Mouse (Mus musculus) layer of hippocampus, adult 11-12 months (tissue): ENCODE measurements around the gene Ubc.
"Not testable (repeated sequence)": the region's sequence is repeated elsewhere in the genome, so short reads cannot be mapped to it uniquely, and the experiment has no call there.

ENCODE experiments used
- DNase-seq: peaks from one replicate; pipeline ENCODE4 v3.0.0; 2022; ENCODE audit warnings: low spot score

Ubc gene

GRCm38 (mm10) chr5:125404536-125404902, 14.5 kb upstream of the Ubc start:
- DNase-seq: no peak

DNA sequence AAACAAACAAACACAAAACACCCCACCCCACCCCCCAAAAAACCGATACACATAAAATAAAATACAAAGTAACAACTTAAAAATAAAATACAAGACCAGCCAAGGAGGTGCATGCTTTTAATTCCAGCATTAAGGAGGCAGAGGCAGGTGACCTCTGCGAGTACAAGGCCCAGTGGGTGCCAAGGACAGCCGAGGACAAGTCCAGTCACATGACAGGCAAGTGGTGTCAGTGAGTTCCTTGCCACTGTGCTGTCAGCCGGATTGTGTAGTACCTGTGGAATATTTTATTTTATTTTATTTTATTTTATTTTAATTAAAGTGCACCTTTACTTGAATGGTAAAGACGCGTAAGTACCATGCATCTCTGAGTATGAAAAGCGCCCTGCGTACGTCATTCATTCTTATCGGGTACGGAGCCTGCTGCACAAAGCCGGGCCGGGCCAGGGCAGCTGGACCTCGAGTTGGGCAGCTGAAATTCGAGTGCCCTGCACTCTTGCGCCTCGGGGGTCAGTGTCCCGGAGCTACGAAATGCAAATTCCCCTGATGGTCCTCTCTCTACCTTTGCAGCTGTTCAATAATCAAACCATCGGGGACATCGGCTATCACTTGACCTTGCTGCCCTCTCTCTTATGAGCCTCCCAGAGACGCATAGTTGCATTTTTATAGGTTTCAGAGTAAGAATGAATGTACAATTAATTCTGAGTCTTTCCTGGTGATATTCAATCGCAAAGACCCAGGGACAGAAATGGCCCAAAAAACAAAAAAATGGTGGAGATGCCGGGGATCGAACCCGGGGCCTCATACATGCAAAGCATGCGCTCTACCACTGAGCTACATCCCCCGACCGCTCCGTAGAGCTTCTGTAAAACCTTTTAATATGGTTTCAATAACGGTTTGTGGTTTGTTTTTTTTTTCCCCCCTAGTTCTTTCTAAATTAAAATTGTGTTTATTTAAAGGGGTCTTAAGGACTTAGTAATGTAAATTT, 13.8 kb upstream of the Ubc start:
- DNase-seq: peak; percentile 79

GRCm38 (mm10) chr5:125402991-125403390, 13.0 kb upstream of the Ubc start:
- DNase-seq: no peak

GRCm38 (mm10) chr5:125402476-125402875, 12.5 kb upstream of the Ubc start:
- no peak for DNase-seq

DNA sequence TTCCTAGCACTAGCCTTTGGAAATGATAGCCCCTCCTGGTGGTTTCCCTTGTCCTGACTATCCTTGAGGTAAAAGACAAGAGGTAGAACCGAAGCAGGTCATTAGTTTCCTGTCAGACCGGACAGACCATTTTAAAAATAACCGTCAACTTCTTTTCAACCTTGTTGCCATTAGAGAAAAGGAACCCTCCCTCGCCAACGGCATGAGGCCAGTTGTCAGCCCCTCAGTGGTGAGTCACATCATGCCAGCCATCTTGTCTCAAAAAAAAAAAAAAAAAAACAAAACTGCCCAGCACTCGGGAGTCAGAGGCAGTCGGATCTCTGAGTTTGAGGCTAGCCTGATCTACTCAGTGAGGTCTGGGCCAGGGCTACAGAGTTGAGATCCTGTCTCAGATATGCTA, 10.9 kb upstream of the Ubc start:
- DNase-seq: no peak

DNA sequence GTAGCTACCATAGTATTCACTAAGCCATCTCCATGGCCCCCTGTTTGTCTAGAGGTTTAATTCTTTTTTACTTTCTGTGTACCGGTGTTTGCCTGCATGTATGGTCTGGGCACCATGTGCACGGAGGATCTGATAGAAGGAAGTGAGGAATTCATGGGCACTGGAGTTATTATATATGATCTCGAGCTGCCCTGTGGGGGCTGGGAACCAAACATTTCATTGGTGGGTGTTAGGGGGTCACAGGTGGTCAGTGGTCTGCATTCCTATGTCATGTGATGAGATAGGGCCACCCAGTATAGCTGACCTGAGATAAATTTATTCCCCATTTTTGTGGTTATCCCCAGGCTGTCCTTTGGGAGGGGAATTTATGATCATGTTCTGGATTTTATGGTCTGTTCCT, 5.0 kb upstream of the Ubc start:
- no peak for DNase-seq

- peak; percentile 73 for DNase-seq
Measured at GRCm38 (mm10) chr5:125393622-125394603, 3.9 kb upstream of the Ubc start.

- DNase-seq: peak; percentile 97
Measured at GRCm38 (mm10) chr5:125392977-125393621, 3.1 kb upstream of the Ubc start.

GRCm38 (mm10) chr5:125392618-125392976, 2.6 kb upstream of the Ubc start:
- DNase-seq: no peak

DNA sequence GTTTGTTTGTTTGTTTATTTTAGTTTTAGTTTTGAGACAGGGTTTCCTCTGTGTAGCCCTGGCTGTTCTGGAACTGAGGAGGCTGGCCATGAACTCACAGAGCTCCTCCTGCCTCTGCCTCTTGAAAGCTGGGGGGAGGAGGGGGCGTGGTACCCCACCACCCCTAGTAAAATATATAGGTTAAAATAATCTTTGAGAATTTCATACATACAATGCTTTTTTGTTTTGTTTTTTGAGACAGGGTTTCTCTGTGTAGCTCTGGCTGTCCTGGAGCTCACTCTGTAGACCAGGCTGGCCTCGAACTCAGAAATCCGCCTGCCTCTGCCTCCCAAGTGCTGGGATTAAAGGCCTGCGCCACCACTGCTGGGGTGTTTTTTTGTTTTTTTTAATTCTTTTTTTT, 2.2 kb upstream of the Ubc start:
- not testable (repeated sequence) for DNase-seq

- DNase-seq: peak; percentile 86
Measured at GRCm38 (mm10) chr5:125391609-125392008, 1.6 kb upstream of the Ubc start.

DNA sequence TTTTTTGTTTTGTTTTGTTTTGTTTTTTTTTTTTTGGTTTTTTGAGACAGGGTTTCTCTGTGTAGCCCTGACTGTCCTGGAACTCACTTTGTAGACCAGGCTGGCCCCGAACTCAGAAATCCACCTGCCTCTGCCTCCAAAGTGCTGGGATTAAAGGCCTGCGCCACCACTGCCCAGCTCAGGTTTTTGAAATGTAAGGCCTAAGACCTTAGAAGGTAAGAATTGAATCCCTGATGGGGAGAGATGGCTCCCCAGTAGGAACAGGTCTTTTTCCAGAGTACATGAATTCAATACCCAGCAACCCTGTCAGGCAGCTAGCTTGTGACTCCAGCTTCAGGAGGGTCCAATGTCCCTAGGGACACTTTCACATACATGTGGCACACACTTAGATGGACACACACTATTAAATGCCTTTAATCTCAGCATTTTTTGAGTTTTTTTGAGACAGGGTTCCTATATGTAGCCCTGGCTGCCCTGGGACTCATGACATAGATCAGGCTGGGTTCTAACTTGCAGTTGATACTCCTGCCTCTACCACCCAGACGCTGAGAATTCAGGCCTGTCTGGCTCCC, 990 bp upstream of the Ubc start:
- DNase-seq: no peak

DNA sequence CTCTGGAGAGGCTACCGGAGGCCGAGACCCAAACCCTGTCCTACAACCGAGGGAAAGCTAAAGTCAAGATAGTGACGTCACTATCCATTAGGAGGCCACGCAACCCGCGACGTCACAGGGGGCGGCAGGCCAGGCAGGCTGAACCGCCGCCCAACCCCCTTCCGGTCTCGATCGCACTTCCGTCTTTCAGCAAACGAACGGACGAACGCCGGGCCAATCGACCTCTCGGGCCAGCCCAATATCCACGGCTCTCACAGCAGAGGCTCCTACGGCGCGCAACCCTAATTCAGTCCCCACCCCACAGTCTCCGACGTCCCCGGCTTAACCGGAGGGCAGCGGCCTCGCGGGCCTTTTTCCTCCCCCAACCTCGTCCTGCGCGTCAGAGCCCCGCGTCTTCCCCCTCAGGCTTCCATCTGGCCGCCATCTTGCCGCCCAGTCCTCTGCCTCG, 847 bp downstream of the Ubc start, which contains the start of gene Gm10382:
Gene Gm10382, plus strand, starts transcription at position 192 of the 448 bp plus-strand sequence.
- peak; percentile 86 for DNase-seq

GRCm38 (mm10) chr5:125388358-125389092, 1.5 kb downstream of the Ubc start:
- DNase-seq: no peak

GRCm38 (mm10) chr5:125387295-125387694, 2.7 kb downstream of the Ubc start:
- DNase-seq: not testable (repeated sequence)

- DNase-seq: no peak
Measured at GRCm38 (mm10) chr5:125385215-125385940, 4.6 kb downstream of the Ubc start.

DNA sequence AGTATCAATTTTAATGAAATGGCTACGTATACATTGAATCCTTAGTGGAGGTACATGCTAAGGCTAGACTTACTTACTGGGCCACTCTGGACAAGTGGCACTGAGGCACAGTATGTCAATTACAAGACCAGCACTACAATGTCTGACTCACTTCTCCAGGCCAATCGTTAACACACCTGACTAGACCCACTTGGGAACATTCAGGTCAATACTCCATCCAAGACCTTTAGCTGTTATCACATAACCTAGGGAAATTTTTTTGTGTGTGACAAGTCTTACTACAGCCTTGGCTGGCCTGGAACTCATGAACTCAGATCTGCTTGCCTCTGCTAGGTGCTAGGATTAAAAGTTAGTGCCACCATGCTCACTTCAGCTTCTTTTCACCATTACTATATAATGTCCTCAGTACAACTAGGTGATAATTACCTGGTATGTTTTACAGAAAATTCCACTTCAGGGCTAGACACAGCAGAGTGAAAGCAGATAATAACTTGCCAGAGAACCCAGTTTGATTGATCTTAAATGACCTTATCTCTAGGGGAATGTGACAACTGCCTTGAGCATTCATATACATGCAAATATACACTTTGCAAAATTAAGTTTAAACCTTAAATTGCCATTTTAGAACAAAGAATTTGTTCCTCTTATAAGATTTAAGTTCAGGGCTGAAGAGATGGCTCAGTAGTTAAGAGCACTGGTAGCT, 5.3 kb downstream of the Ubc start:
- DNase-seq: no peak

DNA sequence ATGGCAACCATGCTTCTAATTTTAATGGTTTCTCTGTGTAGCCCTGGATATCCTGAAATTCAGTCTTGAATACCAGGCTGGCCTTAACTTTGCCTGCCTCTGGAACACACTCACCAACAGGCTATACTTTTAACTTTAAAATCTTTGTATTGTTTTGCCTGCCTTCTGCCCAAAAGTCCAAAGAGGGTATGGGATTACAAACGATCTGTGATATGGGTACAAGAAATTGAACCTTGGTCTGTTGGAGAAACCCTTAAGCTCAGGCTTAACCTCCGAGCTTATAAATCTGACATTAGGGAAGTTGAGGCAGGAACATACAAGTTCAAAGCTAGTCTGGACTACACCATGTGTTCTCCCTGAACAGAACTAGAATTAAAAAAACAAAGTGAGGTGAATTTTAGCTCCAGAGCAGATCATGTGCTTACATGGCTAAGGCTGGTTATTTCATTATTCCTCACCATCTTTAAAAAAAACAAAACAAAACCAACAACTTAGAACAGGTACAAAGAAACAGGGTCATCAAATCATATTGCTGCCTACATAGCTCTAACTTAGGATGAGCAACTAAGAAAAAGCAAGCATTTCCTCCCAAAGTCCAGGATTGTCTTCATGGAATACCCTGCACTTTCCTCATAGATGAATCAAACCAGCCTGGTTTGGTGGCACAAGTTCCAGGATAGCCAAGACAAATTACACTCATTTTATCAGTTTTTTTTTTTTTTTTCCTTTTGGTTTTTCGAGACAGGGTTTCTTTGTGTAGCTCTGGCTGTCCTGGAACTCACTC, 6.2 kb downstream of the Ubc start:
- no peak for DNase-seq
